Mouse (Mus musculus) CH12F3 (cell line): ENCODE data around the gene Dnlz.

Experiments
- in situ Hi-C: fragments of 300-500 bp; cut with MboI; formaldehyde crosslinking; loops from 2 replicates; pipeline ENCODE4 v1.14.3; 2020; ENCODE audit warnings: low sequenced_read_pairs

Dnlz gene

DNA sequence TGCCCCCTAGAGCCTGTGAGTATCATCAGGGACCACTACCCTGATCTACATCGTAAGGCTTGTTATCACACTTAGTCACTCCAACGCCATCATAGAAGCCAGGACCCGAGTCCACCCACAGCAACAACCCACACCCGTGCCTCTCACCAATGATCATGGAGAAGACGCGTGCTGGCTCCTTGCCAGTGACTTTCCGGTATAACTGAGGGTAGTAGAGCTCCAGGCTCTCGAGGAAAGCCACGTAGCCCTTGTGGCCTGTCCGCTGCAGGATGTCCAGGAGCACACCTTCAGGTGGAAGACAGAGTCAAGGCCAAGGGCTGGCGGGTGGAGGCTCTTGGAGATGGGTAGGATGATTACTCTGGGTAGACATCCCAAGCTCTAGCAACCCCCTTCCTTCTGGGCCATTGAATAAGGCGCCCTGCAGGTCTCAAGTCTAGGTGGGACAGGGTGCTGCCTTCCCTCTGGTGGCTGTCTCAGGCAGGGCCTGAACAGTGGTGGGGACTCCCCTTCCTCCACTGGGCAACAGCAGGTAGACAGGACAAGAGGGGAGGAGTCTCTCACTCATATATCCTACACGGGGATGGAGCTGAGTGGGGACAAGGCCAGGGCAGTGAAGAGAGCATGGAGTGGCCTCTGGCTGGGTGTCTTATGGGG lies 6.9 kb upstream of the Dnlz start:
- in situ Hi-C loops = no loop called here

- in situ Hi-C loops = no loop called here
Measured at GRCm38 (mm10) chr2:26357484-26357883, 5.6 kb upstream of the Dnlz start.

DNA sequence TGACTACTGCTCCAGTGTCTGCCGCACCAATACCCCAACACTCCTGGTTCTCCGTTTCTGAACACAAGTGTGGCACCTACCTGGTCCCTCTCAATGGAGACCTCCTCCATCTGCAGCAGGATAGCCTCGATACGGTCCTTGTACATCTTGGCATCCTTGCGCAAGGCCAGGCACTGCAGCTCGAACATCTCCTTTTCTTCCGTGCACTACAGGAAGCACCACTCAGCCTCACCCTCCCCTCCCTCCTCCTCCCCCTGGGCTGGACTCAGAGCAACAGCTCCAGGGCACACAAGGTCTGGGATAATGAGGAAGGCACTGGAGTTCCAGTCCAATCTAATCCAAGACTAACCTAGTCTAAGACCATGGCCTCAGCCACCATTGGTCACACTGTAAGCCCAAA lies 4.8 kb upstream of the Dnlz start:
- in situ Hi-C loops = no loop called here

GRCm38 (mm10) chr2:26356231-26356630 lies 4.3 kb upstream of the Dnlz start:
- in situ Hi-C loops = no loop called here

GRCm38 (mm10) chr2:26354401-26354800 lies 2.5 kb upstream of the Dnlz start:
- in situ Hi-C loops = no loop called here

GRCm38 (mm10) chr2:26353066-26353980 lies 1.4 kb upstream of the Dnlz start:
- in situ Hi-C loops = no loop called here

- in situ Hi-C loops = no loop called here
Measured at GRCm38 (mm10) chr2:26352291-26352910, 491 bp upstream of the Dnlz start.

GRCm38 (mm10) chr2:26348241-26348640 lies 3.7 kb downstream of the Dnlz start:
- in situ Hi-C loops = no loop called here

GRCm38 (mm10) chr2:26342609-26343490 lies 9.1 kb downstream of the Dnlz start:
- in situ Hi-C loops = no loop called here

DNA sequence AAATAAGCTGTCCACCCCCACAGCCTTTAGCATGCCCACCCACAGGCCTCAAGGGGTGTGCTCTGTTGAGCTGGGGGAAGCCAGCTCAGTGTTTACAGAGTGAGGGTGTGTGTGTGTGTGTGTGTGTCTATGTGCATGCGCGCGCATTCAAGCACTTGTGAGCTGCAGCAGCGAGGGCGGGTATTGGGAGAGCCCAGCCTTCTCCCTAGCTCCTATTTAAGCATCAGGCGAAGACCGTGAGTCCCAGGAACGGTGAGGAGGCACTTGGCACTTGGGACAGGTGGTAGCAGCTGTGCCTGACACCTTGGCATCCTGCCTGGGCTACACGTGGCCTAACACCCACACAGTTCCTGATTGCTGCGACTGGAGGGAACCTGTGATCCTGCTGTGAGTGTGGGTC lies 9.9 kb downstream of the Dnlz start:
- in situ Hi-C loops = no loop called here

DNA sequence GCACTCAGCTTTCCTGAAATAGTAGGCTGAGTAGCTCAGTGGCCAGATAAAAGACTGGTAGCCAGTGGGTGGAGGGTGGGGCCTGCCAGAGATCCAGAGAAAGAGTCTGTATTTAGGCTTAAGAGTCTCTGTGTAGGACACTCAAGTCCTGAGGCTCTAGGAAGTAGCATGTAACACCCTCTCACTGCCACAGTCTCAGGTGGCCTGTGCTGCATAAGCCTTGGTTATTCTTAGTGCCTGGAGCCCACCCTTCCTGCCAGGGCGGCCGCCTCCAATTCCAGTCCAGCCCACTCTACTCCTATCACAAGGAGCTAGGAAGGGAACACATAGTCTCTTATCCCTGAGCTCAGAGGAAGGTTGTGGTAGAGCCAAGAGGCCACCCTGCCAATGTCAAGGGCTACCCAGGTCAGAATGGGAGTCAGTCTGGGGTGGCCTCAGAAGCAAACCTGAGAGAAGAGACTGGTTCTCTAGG lies 10.4 kb downstream of the Dnlz start:
- in situ Hi-C loops = no loop called here

GRCm38 (mm10) chr2:26339204-26339551 lies 12.7 kb downstream of the Dnlz start:
- in situ Hi-C loops = no loop called here

DNA sequence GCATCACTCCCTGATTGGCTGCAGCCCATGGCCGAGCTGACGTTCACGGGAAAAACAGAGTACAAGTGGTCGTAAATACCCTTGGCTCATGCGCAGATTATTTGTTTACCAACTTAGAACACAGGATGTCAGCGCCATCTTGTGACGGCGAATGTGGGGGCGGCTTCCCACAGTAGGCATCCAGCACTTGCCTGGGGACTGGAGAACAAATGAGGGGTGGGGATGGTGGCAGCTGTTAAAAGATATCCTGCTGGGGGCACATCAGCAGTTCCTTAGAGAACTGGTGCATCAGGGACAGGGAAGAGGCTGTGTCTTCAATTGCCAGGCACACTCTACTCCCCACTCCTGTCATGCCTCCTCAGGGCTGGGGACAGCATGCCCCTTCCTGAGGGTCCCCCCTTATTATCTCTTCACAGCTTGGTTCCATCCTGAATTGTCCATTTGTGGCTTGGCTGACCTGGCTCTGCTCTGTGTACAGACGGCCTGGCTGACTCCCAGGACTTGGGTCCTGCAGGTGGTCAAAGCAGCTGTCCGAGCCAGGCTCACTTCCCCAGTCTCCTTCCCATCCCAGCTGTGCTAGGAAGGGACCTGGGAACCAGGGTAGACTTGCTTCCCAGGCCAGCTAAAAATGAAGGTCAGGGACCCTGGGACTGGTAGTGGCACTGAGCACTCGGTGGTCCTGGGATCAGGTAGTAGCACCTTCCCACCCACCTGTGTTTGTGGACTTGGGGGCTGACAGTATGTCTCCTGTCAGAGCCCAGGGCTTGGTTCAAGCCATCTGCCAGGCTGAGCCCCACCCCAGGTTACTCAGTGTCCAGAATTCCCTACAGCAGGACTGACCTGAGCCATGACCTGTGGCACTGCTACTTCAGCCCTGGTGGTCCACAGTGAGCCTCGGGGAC lies 13.4 kb downstream of the Dnlz start:
- in situ Hi-C loops = no loop called here

DNA sequence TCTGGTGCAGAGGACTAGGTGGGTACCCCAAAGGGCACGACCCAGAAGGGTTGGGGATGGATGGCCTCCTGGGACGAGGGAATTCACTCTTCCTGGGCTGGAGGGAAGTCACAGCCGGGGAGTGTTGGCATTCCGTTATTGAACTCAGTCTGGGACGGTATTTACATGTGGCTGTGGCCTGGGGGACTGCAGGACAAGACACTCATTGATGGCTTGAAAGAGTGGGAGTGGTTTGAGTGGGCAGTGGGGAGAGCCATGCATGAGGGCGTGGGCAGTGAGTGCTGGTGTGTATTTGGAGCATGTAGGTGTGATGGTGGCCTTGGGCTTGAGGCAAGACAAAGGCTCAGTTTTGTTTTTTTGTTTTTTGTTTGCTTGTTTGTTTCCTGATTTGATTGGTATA lies 21.2 kb downstream of the Dnlz start:
- in situ Hi-C loops = no loop called here

DNA sequence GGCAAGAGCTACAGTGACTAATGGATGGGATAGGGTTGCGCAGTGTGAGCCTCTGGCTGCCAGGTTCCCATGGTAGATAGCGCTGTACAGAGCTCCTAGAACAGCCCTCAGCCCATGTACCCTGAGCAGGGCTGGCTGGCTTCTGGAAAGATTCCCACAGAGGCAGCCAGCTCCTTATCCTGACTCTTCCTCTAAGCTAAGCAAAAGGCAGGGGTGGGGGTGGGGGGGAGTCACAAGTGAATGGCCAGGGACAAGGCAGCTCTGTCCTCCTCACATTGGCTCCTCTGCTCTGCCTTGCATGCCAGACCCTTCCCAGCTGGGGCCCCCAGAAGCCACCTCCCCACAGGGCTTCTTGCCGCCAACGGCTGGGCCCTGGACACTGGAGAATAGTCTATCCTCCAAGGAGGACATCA lies 21.8 kb downstream of the Dnlz start:
- in situ Hi-C loops = no loop called here

GRCm38 (mm10) chr2:26329402-26329801 lies 22.5 kb downstream of the Dnlz start:
- in situ Hi-C loops = loop anchor here (10.0 kb wide), 1 partner anchor 235 kb away; no protein-coding TSS in a partner anchor

DNA sequence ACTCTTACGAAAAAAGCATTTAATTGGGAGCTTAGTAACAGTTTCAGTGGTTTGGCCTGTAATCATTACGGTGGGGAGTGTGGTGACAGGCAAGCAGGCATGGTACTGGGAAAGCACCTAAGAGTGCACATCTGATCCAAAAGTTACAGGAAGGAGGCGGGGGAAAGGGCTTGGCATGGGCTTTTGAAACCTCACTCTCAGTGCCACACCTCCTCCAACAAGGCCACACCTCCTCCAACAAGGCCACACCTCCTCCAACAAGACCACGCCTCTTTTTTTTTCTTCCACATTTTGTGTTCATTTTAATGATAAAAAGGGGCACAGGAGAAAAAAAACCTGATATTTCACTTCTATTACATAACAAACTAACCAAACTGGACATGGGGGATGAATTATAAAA lies 24.1 kb downstream of the Dnlz start:
- in situ Hi-C loops = loop anchor here (10.0 kb wide), 1 partner anchor 237 kb away; no protein-coding TSS in a partner anchor

GRCm38 (mm10) chr2:26325386-26326181 lies 26.3 kb downstream of the Dnlz start:
- in situ Hi-C loops = loop anchor here (10.0 kb wide), 1 partner anchor 239 kb away; no protein-coding TSS in a partner anchor

DNA sequence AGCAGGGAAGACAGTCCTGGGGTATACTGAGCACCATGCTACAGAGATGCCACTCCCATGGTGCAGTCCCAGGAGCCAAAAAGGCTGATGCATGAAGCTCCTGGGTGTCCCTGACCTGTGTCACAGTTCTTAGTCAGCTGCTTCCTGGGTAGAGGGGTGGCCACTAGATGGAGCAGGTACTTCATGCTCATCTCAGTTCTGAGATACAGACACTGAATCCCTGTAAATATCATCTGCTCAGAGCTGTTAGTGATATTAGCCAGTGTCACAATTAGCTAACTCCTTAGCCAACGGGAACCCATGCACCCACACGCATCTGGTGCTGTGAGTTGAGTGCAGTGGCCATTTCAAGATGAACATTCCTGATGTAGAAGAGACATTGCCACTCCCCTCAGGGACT lies 27.0 kb downstream of the Dnlz start:
- in situ Hi-C loops = loop anchor here (10.0 kb wide), 1 partner anchor 240 kb away; no protein-coding TSS in a partner anchor
